Mouse (Mus musculus) embryonic facial prominence, embryonic 11.5 days (tissue): Measurements from ENCODE around the gene Gm4756. TPM values are rescaled to one million over a fixed set of nuclear protein-coding genes. Genes with fewer than 3 reads are reported as not detected.

Experiments used
- ATAC-seq: fragments of 200-750 bp; cut with Nextera tagmentation; replicated peaks from 2 replicates; pipeline ENCODE4 v1.8.0; 2017; ENCODE audit warnings: low read depth; ENCODE audit not compliant: insufficient number of reproducible peaks, low FRiP score, low TSS enrichment
- DNase-seq: peaks from one replicate; pipeline ENCODE4 v3.0.0-alpha.2; 2015; ENCODE audit warnings: low spot score
- H3K27ac ChIP-seq: fragments of 300-500 bp; sonication (generic); replicated peaks from 2 replicates; pipeline ENCODE4 v1.5.1; 2014; ENCODE audit warnings: mild to moderate bottlenecking, low read depth, low read length, control low read depth
- H3K27me3 ChIP-seq: fragments of 300-500 bp; sonication (generic); 2 replicates; pipeline ENCODE4 v1.6.1; 2014; ENCODE audit warnings: mild to moderate bottlenecking, low read length, moderate library complexity, mixed read lengths; ENCODE audit not compliant: control insufficient read depth, insufficient read depth
- H3K36me3 ChIP-seq: fragments of 300-500 bp; sonication (generic); replicated peaks from 2 replicates; pipeline ENCODE4 v1.6.1; 2014; ENCODE audit warnings: low read depth, mild to moderate bottlenecking, low read length, moderate library complexity, mixed read lengths; ENCODE audit not compliant: control insufficient read depth, insufficient read depth
- H3K4me1 ChIP-seq: fragments of 300-500 bp; sonication (generic); 2 replicates; pipeline ENCODE4 v1.6.1; 2014; ENCODE audit warnings: low read length, mixed read lengths; ENCODE audit not compliant: control insufficient read depth, insufficient read depth
- H3K4me2 ChIP-seq: fragments of 300-500 bp; sonication (generic); 2 replicates; pipeline ENCODE4 v1.6.1; 2014; ENCODE audit warnings: low read depth, mild to moderate bottlenecking, control low read depth, low read length, moderate library complexity
- H3K4me3 ChIP-seq: fragments of 300-500 bp; sonication (generic); 2 replicates; pipeline ENCODE4 v1.5.1; 2014; ENCODE audit warnings: low read depth, low read length, control low read depth
- H3K9ac ChIP-seq: fragments of 300-500 bp; sonication (generic); replicated peaks from 2 replicates; pipeline ENCODE4 v1.6.1; 2014; ENCODE audit warnings: mild to moderate bottlenecking, control low read depth, low read length
- H3K9me3 ChIP-seq: fragments of 300-500 bp; sonication (generic); replicated peaks from 2 replicates; pipeline ENCODE4 v1.6.1; 2016; ENCODE audit warnings: mild to moderate bottlenecking, low read length, inconsistent platforms, mixed read lengths; ENCODE audit not compliant: control insufficient read depth
- WGBS: fragments of 180-500 bp; shearing (Covaris S2); extraction: QIAGEN DNeasy Blood & Tissue Kit; methylation state at CpG from one replicate; pipeline ENCODE4 v1.1.7; 2014; 5-methylcytosine and 5-hydroxymethylcytosine counted together
- polyA plus RNA-seq: library from polyadenylated mRNA; unstranded; fragments of >200 nt; fragmentation: Nextera tagmentation; extraction: Ambion mirVana; gene quantifications from 2 replicates; pipeline ENCODE4 v1.2.1, GENCODE M21; 2014

Gene Gm4756
- polyA plus RNA-seq, 1 experiment from 2014 or later, result not detected

DNA sequence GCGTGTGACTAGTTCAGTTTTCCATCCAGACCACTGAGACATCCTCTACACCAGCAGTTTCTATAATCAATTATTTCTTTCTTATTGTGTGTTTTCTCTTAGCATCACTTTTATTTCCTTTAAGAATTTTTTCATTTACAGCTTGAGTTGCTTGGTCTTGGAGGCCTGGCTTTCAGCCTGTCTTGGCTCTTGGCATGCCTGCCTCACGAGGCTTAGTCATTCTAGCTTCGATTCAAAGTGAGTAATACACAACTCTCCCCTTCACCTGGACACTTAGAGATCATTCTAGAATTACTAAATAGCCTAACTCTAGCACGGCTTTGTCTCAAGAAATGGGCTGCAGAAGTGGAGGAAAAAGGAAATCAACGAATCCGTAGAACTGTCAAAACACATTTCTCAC lies 115.5 kb downstream of the Gm4756 start:
- peaks cover 3% of the 10 kb centered on the region; the same call in 1 of the 2 replicates for H3K9me3 ChIP-seq
- WGBS, result 89% methylated on average over 6 of the region's 6 CpGs

DNA sequence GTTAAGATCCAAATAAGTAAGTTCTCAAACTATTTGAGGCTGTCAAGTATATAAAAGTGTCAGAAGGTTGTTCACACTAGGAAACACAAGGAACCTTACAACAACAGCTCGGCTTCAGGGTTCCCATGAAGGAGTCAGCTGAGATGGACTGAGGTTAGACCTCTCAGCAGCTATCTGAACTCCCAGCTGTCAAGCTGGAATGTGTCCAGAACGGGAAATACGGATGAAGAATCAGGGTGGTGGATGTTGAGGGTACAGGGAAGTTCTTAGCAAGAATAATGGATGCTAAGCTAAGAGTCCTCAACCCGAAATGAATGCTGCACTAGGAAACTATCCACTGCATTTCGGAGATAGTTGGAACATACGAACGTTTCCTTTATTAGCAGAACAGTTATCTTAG lies 117.2 kb downstream of the Gm4756 start:
- ATAC-seq (no peak), DNase-seq (no peak)
- 83% methylated on average over 7 of the region's 7 CpGs for WGBS

More for the DNA sequence above, 115.5 kb downstream of the Gm4756 start:
- H3K36me3 ChIP-seq, result no peaks in the 10 kb centered on the region
- no peak overlapping the region for H3K4me2 ChIP-seq
- ATAC-seq, result no peak
- no peak overlapping the region for H3K4me3 ChIP-seq
- no peaks in the 10 kb centered on the region for H3K4me1 ChIP-seq
- no peak overlapping the region for H3K27ac ChIP-seq
- no peak for DNase-seq
- no peaks in the 10 kb centered on the region for H3K27me3 ChIP-seq
- no peak overlapping the region for H3K9ac ChIP-seq

More for the DNA sequence above, 117.2 kb downstream of the Gm4756 start:
- Histone ChIP-seq H3K4me2 (no peak overlapping the region), H3K27me3 (no peaks in the 10 kb centered on the region), H3K4me3 (no peak overlapping the region), H3K36me3 (no peaks in the 10 kb centered on the region), H3K9me3 (peaks cover 3% of the 10 kb centered on the region; the same call in 1 of the 2 replicates), H3K9ac (no peak overlapping the region), H3K4me1 (no peaks in the 10 kb centered on the region), H3K27ac (no peak overlapping the region)

Other genes starting within 250 kb of the Gm4756 start
- gene Rtn1, start 240.6 kb downstream of the Gm4756 start, polyA plus RNA-seq, result 79.0 and 110 TPM in 2 replicates
- gene Lrrc9, start 207.8 kb downstream of the Gm4756 start, polyA plus RNA-seq, result 1.5 and 2.1 TPM in 2 replicates
- 15.1 and 16.0 TPM in 2 replicates for gene Pcnx4, start 113.3 kb downstream of the Gm4756 start, polyA plus RNA-seq
- 10.2 and 12.1 TPM in 2 replicates for gene Dhrs7, start 15.2 kb upstream of the Gm4756 start, polyA plus RNA-seq
- 68.3 and 74.6 TPM in 2 replicates for gene Ppm1a, start 107.8 kb upstream of the Gm4756 start, polyA plus RNA-seq